Mouse (Mus musculus): Measurements from ENCODE around the gene Svep1. TPM values are rescaled to one million over a fixed set of nuclear protein-coding genes. Genes with fewer than 3 reads are reported as not detected.

Svep1 gene
- total RNA-seq, 2 experiments from 2014 or later, result 1.0 to 1.1 TPM

DNA sequence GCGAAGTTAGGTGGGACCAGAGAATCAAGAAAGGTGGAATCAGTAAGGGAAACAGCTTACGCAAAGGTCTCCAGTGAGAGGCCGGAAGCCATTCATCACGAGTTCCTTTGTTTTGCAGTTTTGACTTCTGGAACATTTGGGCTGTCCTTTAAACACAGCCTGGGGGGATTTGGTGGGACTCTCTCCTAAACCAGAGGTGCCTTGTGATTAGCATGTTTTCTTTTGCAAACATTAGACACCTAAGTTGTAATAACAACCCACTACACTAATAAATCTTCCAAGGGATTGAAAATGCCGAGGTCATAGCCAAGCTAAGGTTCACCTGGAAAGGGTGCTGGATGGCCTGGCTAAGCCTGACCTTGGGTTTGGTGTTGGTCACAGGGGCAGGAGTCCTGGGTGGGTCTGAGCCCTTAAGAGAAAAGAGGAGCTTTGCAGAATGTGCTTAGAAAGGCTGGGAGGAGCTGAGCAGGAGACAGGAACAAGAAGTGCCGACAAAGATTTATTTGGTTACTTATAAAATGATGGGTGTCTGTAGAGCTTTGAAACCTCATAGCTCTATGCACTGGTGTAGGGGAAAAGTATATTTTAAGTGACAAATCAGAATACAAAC, 169.5 kb downstream of the Svep1 start:
- DNase-seq (ENCODE audit: low spot score in 2 of 2), result no peak
- intact Hi-C loops (cut with DNase I), result no loop called here

DNA sequence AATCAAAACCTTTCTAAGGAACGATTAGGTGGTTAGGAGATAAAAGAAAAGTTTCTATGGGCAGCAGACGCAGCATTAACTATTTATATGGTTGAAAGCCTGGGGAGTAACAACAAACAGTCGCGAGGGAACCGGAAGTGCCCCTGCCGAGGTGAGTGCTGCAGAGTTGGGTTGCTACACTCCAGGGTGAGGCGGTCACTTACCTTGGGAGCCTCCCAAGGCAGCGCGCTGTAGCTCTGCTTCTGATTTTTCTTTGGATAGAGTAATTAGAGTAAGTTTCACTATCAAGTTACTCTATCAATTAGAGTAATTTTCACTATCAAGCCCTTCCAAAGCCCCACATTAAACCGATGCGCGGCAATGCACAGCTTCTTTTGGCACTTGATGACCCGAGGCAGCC, 172.0 kb downstream of the Svep1 start:
- DNase-seq (ENCODE audit: low spot score in 2 of 2), result no peak
- intact Hi-C loops (cut with DNase I), result no loop called here

DNA sequence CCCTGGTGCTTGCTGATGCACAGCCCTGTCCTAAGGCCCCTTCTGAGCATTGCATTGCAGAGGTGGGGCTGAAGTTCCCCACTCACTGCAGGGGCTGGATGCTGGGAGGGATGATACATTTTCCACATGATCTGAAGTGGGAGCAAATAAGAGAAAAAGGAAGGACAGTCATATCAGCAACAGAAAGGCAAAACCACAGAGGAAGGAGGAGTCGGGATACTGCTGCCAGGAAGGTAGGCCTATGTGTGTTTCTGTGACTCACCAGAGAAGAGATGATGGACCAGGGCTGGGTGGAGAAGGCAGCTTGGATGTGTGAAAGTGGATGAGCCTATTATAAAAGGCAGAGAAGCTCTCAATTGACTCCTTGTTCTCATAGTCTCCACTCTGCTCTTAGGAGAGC, 173.9 kb downstream of the Svep1 start:
- intact Hi-C loops (cut with DNase I), result no loop called here
- peak; percentile 4 to 8 for DNase-seq (ENCODE audit: low spot score in 2 of 2)

DNA sequence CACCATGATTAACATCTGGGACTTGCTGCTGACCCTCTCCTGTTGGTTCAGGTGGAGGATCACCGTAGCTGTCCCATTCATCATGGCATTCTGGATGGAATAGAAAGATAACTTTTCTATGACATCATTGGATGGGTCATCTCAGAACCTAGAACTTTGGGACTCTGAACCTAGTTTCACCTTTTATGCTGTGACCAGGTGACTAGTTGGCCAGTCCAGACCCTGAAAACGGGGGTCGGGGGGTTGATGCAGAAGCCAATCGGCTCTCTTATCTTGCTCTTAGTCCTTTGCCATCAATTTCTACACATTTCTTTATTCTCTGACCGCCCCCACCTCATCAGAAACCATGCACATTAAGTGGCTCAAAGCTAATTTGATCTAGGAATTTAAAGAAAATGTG, 197.6 kb downstream of the Svep1 start, which contains the start of gene Txndc8:
Gene Txndc8 (minus strand): TSS at position 101 of the 400 bp plus-strand sequence.
- intact Hi-C loops (cut with DNase I), result no loop called here
- no peak for DNase-seq (ENCODE audit: low spot score in 2 of 2)

DNA sequence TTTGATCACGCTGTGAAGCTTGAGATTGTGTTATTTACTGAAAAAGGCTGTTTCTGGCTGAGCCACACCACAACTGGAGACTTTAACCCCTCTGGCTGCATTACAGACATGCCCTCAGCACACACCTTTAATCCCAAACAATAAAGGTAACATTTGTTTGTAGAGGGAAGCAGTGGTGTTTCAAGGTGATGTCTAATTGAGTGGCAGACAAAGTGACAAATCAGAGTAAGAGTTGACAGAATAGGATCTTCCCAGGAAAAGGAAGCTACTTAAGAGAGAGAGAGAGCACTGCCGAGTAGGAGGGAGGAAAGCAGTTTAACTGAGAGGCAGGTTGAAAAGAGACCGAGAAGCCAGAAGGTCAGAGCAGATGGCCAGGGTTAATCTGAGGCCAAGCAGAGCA, 203.2 kb downstream of the Svep1 start:
- intact Hi-C loops (cut with DNase I), result no loop called here

More for the DNA sequence above, 203.2 kb downstream of the Svep1 start:
- no peak for DNase-seq (ENCODE audit: low spot score in 2 of 2)

Other genes with a start within 250 kb of the Svep1 start
- not detected for gene Txndc8, start 197.7 kb downstream of the Svep1 start, total RNA-seq (2021)
- gene Musk, start 79.1 kb upstream of the Svep1 start, total RNA-seq (2021), result 1 to 10 TPM; 1.9 TPM